Mouse (Mus musculus) limb, embryonic 13.5 days (tissue): Measurements from ENCODE around the gene Gm773. TPM values are rescaled to one million over a fixed set of nuclear protein-coding genes. Genes with fewer than 3 reads are reported as not detected.
"Not testable (repeated sequence)": the region's sequence is repeated elsewhere in the genome, so short reads cannot be mapped to it uniquely, and the experiment has no call there.

Experiments used
- ATAC-seq: fragments of 200-750 bp; cut with Nextera tagmentation; 2 replicates; pipeline ENCODE4 v1.8.0; 2017; ENCODE audit warnings: low read depth, moderate number of reproducible peaks, moderate TSS enrichment; ENCODE audit not compliant: low FRiP score
- H3K27ac ChIP-seq: fragments of 300-500 bp; sonication (generic); 2 replicates; pipeline ENCODE4 v1.5.1; 2015; ENCODE audit warnings: inconsistent platforms, mild to moderate bottlenecking, moderate library complexity
- H3K27me3 ChIP-seq: fragments of 300-500 bp; sonication (generic); 2 replicates; pipeline ENCODE4 v1.6.1; 2015; ENCODE audit warnings: mild to moderate bottlenecking, inconsistent platforms
- H3K36me3 ChIP-seq: fragments of 300-500 bp; sonication (generic); 2 replicates; pipeline ENCODE4 v1.6.1; 2015; ENCODE audit warnings: inconsistent platforms, mild to moderate bottlenecking, moderate library complexity
- H3K4me1 ChIP-seq: fragments of 300-500 bp; sonication (generic); 2 replicates; pipeline ENCODE4 v1.6.1; 2015; ENCODE audit warnings: inconsistent platforms
- H3K4me2 ChIP-seq: fragments of 300-500 bp; sonication (generic); replicated peaks from 2 replicates; pipeline ENCODE4 v1.6.1; 2015; ENCODE audit warnings: inconsistent platforms, mild to moderate bottlenecking, moderate library complexity
- H3K4me3 ChIP-seq: fragments of 300-500 bp; sonication (generic); 2 replicates; pipeline ENCODE4 v1.5.1; 2015; ENCODE audit warnings: moderate library complexity, mild to moderate bottlenecking, inconsistent platforms
- H3K9ac ChIP-seq: fragments of 300-500 bp; sonication (generic); 2 replicates; pipeline ENCODE4 v1.6.1; 2015; ENCODE audit warnings: mild to moderate bottlenecking, inconsistent platforms
- H3K9me3 ChIP-seq: fragments of 300-500 bp; sonication (generic); 2 replicates; pipeline ENCODE4 v1.6.1; 2016; ENCODE audit warnings: inconsistent platforms
- WGBS: fragments of 180-500 bp; shearing (Covaris S2); methylation state at CpG from one replicate; pipeline ENCODE4 v1.1.7; 2015; 5-methylcytosine and 5-hydroxymethylcytosine counted together
- polyA plus RNA-seq: library from polyadenylated mRNA; unstranded; fragments of >200 nt; fragmentation: Nextera tagmentation; extraction: Ambion mirVana; gene quantifications from 2 replicates; pipeline ENCODE4 v1.2.1, GENCODE M21; 2015

The Gm773 gene
- not detected in 2 replicates for polyA plus RNA-seq

DNA sequence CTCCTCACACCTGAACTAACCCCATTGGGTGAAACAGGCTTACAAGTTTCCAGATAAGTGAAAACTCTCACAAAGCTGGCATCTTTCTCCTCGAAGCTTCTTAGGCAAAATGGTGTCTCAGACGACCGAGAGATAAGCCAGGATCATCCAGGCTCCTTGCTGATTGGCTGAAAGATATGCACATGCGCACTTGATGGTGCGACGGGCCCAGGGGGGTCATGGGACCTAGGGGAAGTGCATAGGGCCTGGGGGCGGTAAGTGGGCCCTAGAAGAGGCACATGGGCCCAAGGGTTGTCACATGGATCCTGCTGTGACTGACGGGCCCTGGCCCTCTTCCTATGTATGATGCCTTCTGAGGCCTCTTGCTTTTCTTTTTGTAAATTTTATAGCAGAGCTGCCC lies at the start of gene Gm773:
Gene Gm773 (minus strand): TSS at position 111 of the 400 bp plus-strand sequence.
- 87% methylated on average over 8 of the region's 8 CpGs for WGBS
- no peak within 1 kb of the TSS for H3K4me3 ChIP-seq

DNA sequence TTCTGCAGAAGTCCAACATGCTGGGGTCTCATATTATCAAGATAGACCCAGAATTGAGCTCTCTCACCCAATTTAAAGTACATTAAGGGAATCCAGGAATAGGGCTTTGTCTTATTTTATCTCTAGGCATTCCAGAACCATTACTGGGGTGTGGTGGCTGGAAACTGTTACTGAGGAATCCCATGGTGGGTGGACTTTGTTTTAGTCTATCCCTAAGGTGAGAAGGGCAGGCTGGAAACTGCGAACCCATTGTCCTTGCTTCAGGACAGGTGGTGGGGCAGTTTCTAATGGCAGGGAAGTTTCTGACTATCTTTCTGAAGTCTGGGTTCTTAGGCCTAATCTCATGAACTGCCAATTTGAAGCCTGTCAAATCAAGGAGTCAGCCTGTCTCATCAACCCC lies 26.2 kb downstream of the Gm773 start:
- H3K27me3 ChIP-seq, H3K27ac ChIP-seq, H3K4me3 ChIP-seq, ATAC-seq, H3K4me2 ChIP-seq, H3K9me3 ChIP-seq, H3K36me3 ChIP-seq, H3K4me1 ChIP-seq, H3K9ac ChIP-seq: not testable (repeated sequence)
- WGBS, result no CpG with 5 or more reads among the region's 1 CpGs

More for the DNA sequence above, at the start of gene Gm773:
- ATAC-seq, result no peak
- Histone ChIP-seq H3K4me2 (no peak within 1 kb of the TSS), H3K9ac (no peak within 1 kb of the TSS), H3K27ac (no peak within 1 kb of the TSS), H3K36me3 (no peaks in the 10 kb centered on the region), H3K9me3 (no peaks in the 10 kb centered on the region), H3K27me3 (no peaks in the 10 kb centered on the region), H3K4me1 (no peaks in the 10 kb centered on the region)

DNA sequence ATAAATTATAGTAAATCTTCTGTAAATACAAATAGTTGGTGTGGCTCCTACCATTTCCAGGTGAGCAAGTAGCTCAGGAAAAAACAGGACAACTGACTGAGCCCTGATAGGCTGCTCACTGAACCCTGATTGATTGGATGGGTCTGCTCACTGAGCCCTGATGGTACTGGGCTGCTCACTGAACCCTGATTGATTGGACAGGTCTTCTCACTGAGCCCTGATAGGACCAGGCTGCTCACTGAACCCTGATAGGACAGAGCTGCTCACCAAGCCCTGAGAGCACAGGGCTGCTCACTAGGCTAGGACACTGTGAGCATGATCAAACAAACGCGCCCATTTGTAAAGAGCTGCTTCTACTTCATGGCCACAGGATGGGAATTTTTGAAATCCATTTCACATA lies 61.3 kb downstream of the Gm773 start:
- 89% methylated on average over 2 of the region's 2 CpGs for WGBS
- no peak overlapping the region for H3K9ac ChIP-seq
- no peak overlapping the region for H3K27ac ChIP-seq
- H3K36me3 ChIP-seq, result no peaks in the 10 kb centered on the region
- H3K9me3 ChIP-seq, result no peaks in the 10 kb centered on the region
- no peaks in the 10 kb centered on the region for H3K4me1 ChIP-seq
- no peaks in the 10 kb centered on the region for H3K27me3 ChIP-seq
- ATAC-seq, result no peak
- no peak overlapping the region for H3K4me3 ChIP-seq
- H3K4me2 ChIP-seq, result no peak overlapping the region

Other genes starting within 250 kb of the Gm773 start
- gene 3830403N18Rik, start 76.3 kb downstream of the Gm773 start, polyA plus RNA-seq, result 1.4 and 2.0 TPM in 2 replicates
- 9.5 and 9.7 TPM in 2 replicates for gene Zfp449, start 133.5 kb upstream of the Gm773 start, polyA plus RNA-seq
- 9.0 and 9.9 TPM in 2 replicates for gene Smim10l2a, start 161.7 kb upstream of the Gm773 start, polyA plus RNA-seq
- gene Gm2174, start 235.1 kb upstream of the Gm773 start, polyA plus RNA-seq, result 2.9 and 5.6 TPM in 2 replicates
- gene Ints6l, start 242.0 kb upstream of the Gm773 start, polyA plus RNA-seq, result 25.3 and 26.6 TPM in 2 replicates